ENCODE assay signal across 9 mouse cellular contexts in the genomic region with DNA sequence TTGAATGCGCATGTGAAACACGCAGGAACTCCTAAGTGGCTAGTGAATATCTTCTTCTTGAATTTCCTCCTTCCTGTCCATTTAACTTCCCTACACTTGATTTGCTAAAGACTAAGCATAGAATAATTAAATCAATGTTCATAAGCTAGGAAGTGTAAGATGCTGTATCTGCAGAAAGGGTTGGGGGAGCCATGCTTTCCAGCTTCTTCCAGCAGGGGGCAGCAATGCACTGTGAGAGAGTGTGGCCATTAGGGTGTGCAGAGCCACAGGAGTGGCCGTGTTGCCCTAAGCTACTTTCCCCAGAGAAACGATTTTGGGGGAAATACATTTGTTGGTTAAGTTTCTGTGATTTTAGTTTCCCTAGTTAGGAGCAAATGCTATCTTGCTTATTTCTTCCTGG.
A peak's percentile ranks its signal among the peaks of the same experiment; 100 is the strongest.
DNase-seq lines count a peak whose midpoint lies in the region; ATAC-seq and TF ChIP-seq lines count a peak whose summit lies in the region.
"Had no signal": no experiment of that assay in that cellular context is flagged by ENCODE, and none has a peak within 500 bp of the region (broad histone marks: within the 10 kb centered on the region; RNA-seq: fewer than 3 reads in every experiment).

No protein-coding gene starts in this region.

- H3K4me2 ChIP-seq in intestine, embryonic 14.5 days (ENCODE audit: low read length): no peak overlapping the region
- H3K4me2 ChIP-seq in intestine, embryonic 15.5 days (replicated peaks): no peak overlapping the region
- H3K4me2 ChIP-seq in neural tube, embryonic 14.5 days (ENCODE audit: low read depth, low read length): no peak overlapping the region
- H3K4me2 ChIP-seq: stomach, embryonic 15.5 days had no signal

- H3K27ac ChIP-seq in intestine, embryonic 14.5 days (ENCODE audit: low read depth): no peak overlapping the region
- H3K27ac ChIP-seq in intestine, embryonic 15.5 days: no peak overlapping the region
- no peak overlapping the region for H3K27ac ChIP-seq in cerebellum, adult 2 months (ENCODE audit: insufficient read depth, low read length)
- no peak overlapping the region for H3K27ac ChIP-seq in liver, adult 2 months (replicated peaks; ENCODE audit: insufficient read depth, low read depth, low read length)
- H3K27ac ChIP-seq in neural tube, embryonic 14.5 days (ENCODE audit: low read depth, low read length): no peak overlapping the region
- no peak overlapping the region for H3K27ac ChIP-seq in testis, adult 2 months (ENCODE audit: control insufficient read depth, insufficient read depth, low read depth, low read length)
- H3K27ac ChIP-seq: stomach, embryonic 15.5 days had no signal

- H3K79me2 ChIP-seq in liver, adult 2 months (ENCODE audit: control insufficient read depth, insufficient read depth, low read length): no peaks in the 10 kb centered on the region

- peak; percentile 94 for DNase-seq in intestine, embryonic 14.5 days (ENCODE audit: low spot score)
- peak; percentile 45 to 77 for DNase-seq in cerebellum, adult 2 months
- peak; percentile 68 for DNase-seq in kidney, adult 9 months
- DNase-seq in liver, adult 2 months (ENCODE audit: extremely low read depth, low read depth, low spot score): peak; percentile 16

- no peak overlapping the region for H3K4me3 ChIP-seq in intestine, embryonic 14.5 days (ENCODE audit: low read depth, low read length)
- H3K4me3 ChIP-seq in intestine, embryonic 15.5 days (replicated peaks): no peak overlapping the region
- H3K4me3 ChIP-seq in cerebellum, adult 2 months (replicated peaks; ENCODE audit: insufficient read depth, low read depth, low read length): no peak overlapping the region
- H3K4me3 ChIP-seq in liver, adult 2 months (ENCODE audit: insufficient read depth, low read depth, low read length): no peak overlapping the region
- no peak overlapping the region for H3K4me3 ChIP-seq in neural tube, embryonic 14.5 days (ENCODE audit: low read depth, low read length)
- no peak overlapping the region for H3K4me3 ChIP-seq in testis, adult 2 months (ENCODE audit: control insufficient read depth, low read depth, low read length)
- H3K4me3 ChIP-seq: stomach, embryonic 15.5 days had no signal

- no peaks in the 10 kb centered on the region for H3K9me3 ChIP-seq in intestine, embryonic 14.5 days (ENCODE audit: control insufficient read depth, low read length)
- no peaks in the 10 kb centered on the region for H3K9me3 ChIP-seq in intestine, embryonic 15.5 days
- H3K9me3 ChIP-seq in neural tube, embryonic 14.5 days (ENCODE audit: control insufficient read depth, low read length): no peaks in the 10 kb centered on the region
- H3K9me3 ChIP-seq: stomach, embryonic 15.5 days had no signal

- no peak for TF ChIP-seq POLR2A in cerebellum, adult 2 months (IDR thresholded peaks at IDR 0.05; ENCODE audit: borderline replicate concordance, insufficient read depth, low read length)
- TF ChIP-seq POLR2A in liver, adult 2 months (IDR thresholded peaks at IDR 0.05; ENCODE audit: extremely low read depth, insufficient read depth, low read length): no peak
- no peak for TF ChIP-seq POLR2A in testis, adult 2 months (IDR thresholded peaks at IDR 0.05; ENCODE audit: control insufficient read depth, low read depth, low read length)

- peak; percentile 96 for TF ChIP-seq CTCF in cerebellum, adult 2 months (IDR thresholded peaks at IDR 0.05; ENCODE audit: borderline replicate concordance, insufficient read depth, low read depth, low read length)
- TF ChIP-seq CTCF in liver, adult 2 months (IDR thresholded peaks at IDR 0.05; ENCODE audit: low read depth, low read length): peak; percentile 94
- peak; percentile 84; the same call in 1 of the 2 replicates for TF ChIP-seq CTCF in testis, adult 2 months (IDR thresholded peaks at IDR 0.05; ENCODE audit: control insufficient read depth, insufficient read depth, insufficient replicate concordance, low read depth, low read length)

- peaks cover 72% of the 10 kb centered on the region for H3K36me3 ChIP-seq in intestine, embryonic 14.5 days (ENCODE audit: control insufficient read depth, insufficient read depth, low read length)
- peaks cover 16% of the 10 kb centered on the region for H3K36me3 ChIP-seq in intestine, embryonic 15.5 days
- H3K36me3 ChIP-seq in liver, adult 2 months (ENCODE audit: control insufficient read depth, insufficient read depth, low read length): no peaks in the 10 kb centered on the region
- H3K36me3 ChIP-seq in neural tube, embryonic 14.5 days (ENCODE audit: control insufficient read depth, insufficient read depth, low read length): peaks cover 46% of the 10 kb centered on the region
- H3K36me3 ChIP-seq in testis, adult 2 months (ENCODE audit: control insufficient read depth, insufficient read depth, low read length): no peaks in the 10 kb centered on the region

- WGBS in intestine, embryonic 14.5 days: 43% methylated on average over 4 of the region's 4 CpGs
- 47% methylated on average over 4 of the region's 4 CpGs for WGBS in intestine, embryonic 15.5 days
- whole genome bisulfite sequencing in cerebellum, adult 2 months: 47% methylated on average over 4 of the region's 4 CpGs
- WGBS in liver, adult 2 months: 50% methylated on average over 4 of the region's 4 CpGs
- WGBS in neural tube, embryonic 14.5 days: 35% methylated on average over 4 of the region's 4 CpGs

- no peaks in the 10 kb centered on the region for H3K4me1 ChIP-seq in intestine, embryonic 14.5 days (replicated peaks; ENCODE audit: control insufficient read depth, insufficient read depth, low read length)
- no peaks in the 10 kb centered on the region for H3K4me1 ChIP-seq in intestine, embryonic 15.5 days (replicated peaks)
- no peaks in the 10 kb centered on the region for H3K4me1 ChIP-seq in cerebellum, adult 2 months (ENCODE audit: control insufficient read depth, insufficient read depth, low read length)
- no peaks in the 10 kb centered on the region for H3K4me1 ChIP-seq in liver, adult 2 months (ENCODE audit: control insufficient read depth, insufficient read depth, low read length)
- no peaks in the 10 kb centered on the region for H3K4me1 ChIP-seq in neural tube, embryonic 14.5 days (ENCODE audit: control insufficient read depth, insufficient read depth, low read length)
- no peaks in the 10 kb centered on the region for H3K4me1 ChIP-seq in testis, adult 2 months (ENCODE audit: control insufficient read depth, insufficient read depth, low read length)
- H3K4me1 ChIP-seq: stomach, embryonic 15.5 days had no signal

- no peak overlapping the region for H3K9ac ChIP-seq in intestine, embryonic 14.5 days (ENCODE audit: low read length)
- H3K9ac ChIP-seq in intestine, embryonic 15.5 days: no peak overlapping the region
- no peak overlapping the region for H3K9ac ChIP-seq in liver, adult 2 months (ENCODE audit: low read depth, low read length)
- no peak overlapping the region for H3K9ac ChIP-seq in neural tube, embryonic 14.5 days (replicated peaks; ENCODE audit: low read depth, low read length)
- H3K9ac ChIP-seq: stomach, embryonic 15.5 days had no signal

- no peaks in the 10 kb centered on the region for H3K27me3 ChIP-seq in intestine, embryonic 14.5 days (replicated peaks; ENCODE audit: control insufficient read depth, insufficient read depth, low read length)
- H3K27me3 ChIP-seq in intestine, embryonic 15.5 days (replicated peaks): no peaks in the 10 kb centered on the region
- no peaks in the 10 kb centered on the region for H3K27me3 ChIP-seq in cerebellum, adult 2 months (ENCODE audit: control insufficient read depth, insufficient read depth, low read length)
- no peaks in the 10 kb centered on the region for H3K27me3 ChIP-seq in liver, adult 2 months (ENCODE audit: control insufficient read depth, insufficient read depth, low read length)
- no peaks in the 10 kb centered on the region for H3K27me3 ChIP-seq in neural tube, embryonic 14.5 days (ENCODE audit: control insufficient read depth, insufficient read depth, low read length)
- H3K27me3 ChIP-seq in testis, adult 2 months (ENCODE audit: control insufficient read depth, insufficient read depth, low read length): no peaks in the 10 kb centered on the region
- H3K27me3 ChIP-seq: stomach, embryonic 15.5 days had no signal

- no peak for ATAC-seq in intestine, embryonic 14.5 days (replicated peaks; ENCODE audit: low FRiP score, low TSS enrichment, low read depth)
- no peak for ATAC-seq in intestine, embryonic 15.5 days
- peak; percentile 64 for ATAC-seq in frontal cortex, adult (ENCODE audit: low TSS enrichment)
- ATAC-seq in neural tube, embryonic 14.5 days (ENCODE audit: low read depth): peak; percentile 63; the same call in 1 of the 2 replicates

Comparison
In these comparisons a context has a peak if more than half of its experiments do, and no peak if none do; other contexts are left out.
1. ATAC-seq: peak in frontal cortex, adult (single experiment) and neural tube, embryonic 14.5 days (single experiment); none in intestine, embryonic 14.5 days (single experiment) and intestine, embryonic 15.5 days (single experiment).
2. DNase-seq: peak in every context shown above with its lines; median percentile 94 in intestine, embryonic 14.5 days; 68 in kidney, adult 9 months; 61 in cerebellum, adult 2 months; 16 in liver, adult 2 months.
3. Peak in every context shown above with its lines, with median percentiles within 50 percentile points of each other: CTCF ChIP-seq.